8 mouse cellular contexts compared by ENCODE assay signal in genomic region chr17:5429090-5429771, GRCm38 (mm10). TPM values are rescaled to one million over a fixed set of nuclear protein-coding genes. Genes with fewer than 3 reads are reported as not detected.
DNase-seq lines count a peak whose midpoint lies in the region; ATAC-seq and TF ChIP-seq lines count a peak whose summit lies in the region.

No protein-coding gene starts in this region.

- peaks cover 10% of the 10 kb centered on the region for H3K36me3 ChIP-seq in ES-E14 (ENCODE audit: control insufficient read depth, insufficient read depth, low read length, poor library complexity, severe bottlenecking)
- H3K36me3 ChIP-seq in forebrain, embryonic 14.5 days (ENCODE audit: control insufficient read depth, insufficient read depth, low read length), result peaks cover 23% of the 10 kb centered on the region
- H3K36me3 ChIP-seq in thymus, adult 2 months (ENCODE audit: control insufficient read depth, insufficient read depth, low read length), result peaks cover 21% of the 10 kb centered on the region

- 63% methylated on average over 10 of the region's 10 CpGs for WGBS in forebrain, embryonic 14.5 days
- 65% methylated on average over 10 of the region's 10 CpGs for WGBS in thymus, adult 2 months

- TF ChIP-seq CTCF in thymus, adult 2 months (IDR thresholded peaks at IDR 0.05; ENCODE audit: borderline replicate concordance, control insufficient read depth, extremely low read depth, insufficient read depth, low read length, poor library complexity), result no peak

- no peak overlapping the region for H3K4me2 ChIP-seq in forebrain, embryonic 14.5 days (ENCODE audit: low read length)

- DNase-seq in ES-E14 (ENCODE audit: low read depth, low spot score), result peak; percentile 97
- peak; percentile 88 for DNase-seq in cerebellum, adult 11 months
- peak; percentile 98 for DNase-seq in forebrain, embryonic 14.5 days (ENCODE audit: low spot score)
- peak; percentile 63 for DNase-seq in heart, postnatal 25 days (ENCODE audit: low spot score)
- DNase-seq in layer of hippocampus, adult 11-12 months (ENCODE audit: low spot score), result peak; percentile 95
- peak; percentile 85 to 90 for DNase-seq in lung, adult 18-20 months
- peak; percentile 63 for DNase-seq in ovary, adult 18-20 months (ENCODE audit: low spot score)
- peak; percentile 92 for DNase-seq in thymus, adult 2 months

- no peak overlapping the region for H3K27ac ChIP-seq in ES-E14 (ENCODE audit: insufficient read depth, low read depth, low read length, poor library complexity, severe bottlenecking)
- H3K27ac ChIP-seq in forebrain, embryonic 14.5 days (ENCODE audit: low read depth, low read length), result peak overlapping the region; percentile 41; the same call in 1 of the 2 replicates
- H3K27ac ChIP-seq in thymus, adult 2 months (ENCODE audit: control insufficient read depth, insufficient read depth, low read length), result no peak overlapping the region

- TF ChIP-seq POLR2A in thymus, adult 2 months (IDR thresholded peaks at IDR 0.05; ENCODE audit: control insufficient read depth, extremely low read depth, insufficient read depth, low read length, poor library complexity), result no peak

- no peaks in the 10 kb centered on the region for H3K27me3 ChIP-seq in forebrain, embryonic 14.5 days (replicated peaks; ENCODE audit: control insufficient read depth, insufficient read depth, low read length)
- H3K27me3 ChIP-seq in thymus, adult 2 months (ENCODE audit: control insufficient read depth, insufficient read depth, low read length), result no peaks in the 10 kb centered on the region

- intact Hi-C loops in heart, postnatal 25 days (cut with DNase I), result loop anchor here (1.0 kb wide), 1 partner anchor 324 kb away; no protein-coding TSS in a partner anchor

- H3K9me3 ChIP-seq in ES-E14 (ENCODE audit: control insufficient read depth, insufficient read depth, low read depth, low read length), result no peaks in the 10 kb centered on the region
- no peaks in the 10 kb centered on the region for H3K9me3 ChIP-seq in forebrain, embryonic 14.5 days (replicated peaks; ENCODE audit: control insufficient read depth, low read length)

- H3K4me1 ChIP-seq in ES-E14 (ENCODE audit: control insufficient read depth in 2 of 2, insufficient read depth in 2 of 2, low read length in 2 of 2, poor library complexity in 1 of 2), result no peaks in the 10 kb centered on the region
- H3K4me1 ChIP-seq in forebrain, embryonic 14.5 days (ENCODE audit: control insufficient read depth, insufficient read depth, low read length), result no peaks in the 10 kb centered on the region
- H3K4me1 ChIP-seq in thymus, adult 2 months (replicated peaks; ENCODE audit: control insufficient read depth, insufficient read depth, low read length), result 0 out of 2 replicates have a peak, but pooled peaks cover 2% of the 10 kb centered on the region

- in situ Hi-C loops in ES-E14 (cut with MboI; ENCODE audit: low sequenced_read_pairs in 2 of 2, unreplicated experiment in 2 of 2), result no loop called here

- H3K4me3 ChIP-seq in ES-E14 (ENCODE audit: insufficient read depth in 1 of 2, low read depth in 1 of 2, low read length in 2 of 2, poor library complexity in 1 of 2, severe bottlenecking in 1 of 2), result no peak overlapping the region
- H3K4me3 ChIP-seq in forebrain, embryonic 14.5 days (ENCODE audit: low read depth, low read length), result no peak overlapping the region
- H3K4me3 ChIP-seq in thymus, adult 2 months (ENCODE audit: control insufficient read depth, insufficient read depth, low read length), result no peak overlapping the region

- H3K9ac ChIP-seq in ES-E14 (ENCODE audit: insufficient read depth, low read depth, low read length, poor library complexity, severe bottlenecking), result no peak overlapping the region
- H3K9ac ChIP-seq in forebrain, embryonic 14.5 days (ENCODE audit: low read length), result no peak overlapping the region

- peak; percentile 90 for ATAC-seq in forebrain, embryonic 14.5 days

TF ChIP-seq in ES-E14, 5 proteins besides CTCF, POLR2A, EP300 and RAD21:
- TF ChIP-seq ZC3H11A (IDR thresholded peaks at IDR 0.05; ENCODE audit: borderline replicate concordance, low read depth, low read length) (peak; percentile 93), HCFC1 (IDR thresholded peaks at IDR 0.05; ENCODE audit: borderline replicate concordance, insufficient read depth, low read length) (0 out of 2 replicates have a peak, but pooled peaks have one; percentile 44), ZNF384 (IDR thresholded peaks at IDR 0.05; ENCODE audit: low read depth, low read length) (no peak), MAFK (IDR thresholded peaks at IDR 0.05; ENCODE audit: insufficient read depth, low read depth, low read length) (no peak), CHD2 (IDR thresholded peaks at IDR 0.05; ENCODE audit: low read depth, low read length) (no peak)
TF ChIP-seq in ES-E14: peak in this region for 2.

RNA-seq across cellular contexts. Expression of gene Ldhal6b, which starts 10.7 kb away (rescaled TPM):
- 2.1 and 2.5 TPM in 2 replicates for total RNA-seq in ES-E14 (2012; rRNA removed)
- polyA plus RNA-seq in forebrain, embryonic 14.5 days (2014; fragmentation: Nextera tagmentation; extraction: Ambion mirVana), result not detected in 2 replicates
- under 1 TPM; 0.18 to 0.22 TPM for total RNA-seq in heart, postnatal 25 days (2021)
- 1.4 TPM in 2 replicates for polyA plus RNA-seq in thymus, adult 2 months (2012; rRNA removed)

RNA-seq across cellular contexts. Expression of gene Tmem242, which starts 10.8 kb away (rescaled TPM):
- total RNA-seq in ES-E14 (2012; rRNA removed), result 42.5 and 61.6 TPM in 2 replicates
- polyA plus RNA-seq in forebrain, embryonic 14.5 days (2014; fragmentation: Nextera tagmentation; extraction: Ambion mirVana), result 115 and 124 TPM in 2 replicates
- total RNA-seq in heart, postnatal 25 days (2021), result 100 to 1,000 TPM; 151 to 159 TPM
- polyA plus RNA-seq in thymus, adult 2 months (2012; rRNA removed), result 9.2 and 10.1 TPM in 2 replicates
